Mouse (Mus musculus) urinary bladder, postnatal 4 days (tissue): Measurements from ENCODE around the gene Zfp551.

ENCODE experiments used
- DNase-seq, 2 experiments: peaks; one replicate each; pipeline ENCODE4 v3.0.0; 2021 to 2022; ENCODE audit warnings: low spot score in 2 of 2

Zfp551 gene

DNA sequence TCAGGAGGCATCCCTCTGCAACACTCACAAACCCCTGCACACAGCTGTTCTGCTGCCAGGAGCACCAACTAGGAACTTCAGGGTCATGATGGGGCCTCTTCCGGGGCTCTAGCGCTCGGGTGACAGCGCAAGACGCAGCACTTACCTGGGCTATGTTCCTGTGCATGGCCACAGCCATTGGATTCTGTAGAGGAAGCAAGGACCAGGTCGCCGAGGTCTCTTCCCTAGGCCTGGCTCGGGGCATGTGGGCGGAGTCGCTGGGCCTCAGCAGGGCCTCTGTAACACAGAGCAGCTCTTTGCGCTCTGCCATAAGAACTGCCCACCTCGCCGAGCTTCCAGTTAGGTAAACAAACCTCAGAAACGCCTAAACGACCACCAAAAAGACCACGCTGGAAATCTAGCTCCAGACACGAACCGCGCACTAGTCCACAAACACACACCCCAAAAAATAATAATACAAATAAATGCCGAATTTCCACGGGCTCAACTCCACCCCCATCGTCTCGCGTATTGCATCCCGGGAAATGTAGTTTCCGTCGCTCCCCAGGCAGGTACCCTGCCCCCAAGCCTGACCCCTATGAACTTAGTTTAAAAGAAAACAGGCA lies at the start of gene Zfp551:
Zfp551 (minus strand) TSS at position 507 of the 605 bp plus-strand sequence.
- peak; percentile 33 to 66 for DNase-seq

DNA sequence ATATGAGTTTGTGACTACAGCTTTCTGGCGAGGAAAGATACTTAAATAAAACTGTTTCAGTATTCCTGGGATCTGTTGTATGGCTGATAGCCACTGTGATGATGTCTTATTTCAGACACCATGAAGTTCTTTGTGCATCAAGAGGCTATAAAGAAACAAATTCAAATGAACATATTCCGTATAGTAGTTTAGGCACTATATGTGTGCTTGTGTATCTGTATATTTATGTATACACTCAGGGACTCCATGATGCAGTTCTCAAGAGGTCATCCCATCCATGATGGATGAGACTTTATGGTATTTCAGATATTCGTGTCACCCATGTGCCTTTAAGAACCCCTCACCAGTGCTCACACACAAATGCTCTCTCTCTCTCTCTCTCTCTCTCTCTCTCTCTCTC lies 304 bp upstream of the Zfp551 start:
- no peak for DNase-seq

DNA sequence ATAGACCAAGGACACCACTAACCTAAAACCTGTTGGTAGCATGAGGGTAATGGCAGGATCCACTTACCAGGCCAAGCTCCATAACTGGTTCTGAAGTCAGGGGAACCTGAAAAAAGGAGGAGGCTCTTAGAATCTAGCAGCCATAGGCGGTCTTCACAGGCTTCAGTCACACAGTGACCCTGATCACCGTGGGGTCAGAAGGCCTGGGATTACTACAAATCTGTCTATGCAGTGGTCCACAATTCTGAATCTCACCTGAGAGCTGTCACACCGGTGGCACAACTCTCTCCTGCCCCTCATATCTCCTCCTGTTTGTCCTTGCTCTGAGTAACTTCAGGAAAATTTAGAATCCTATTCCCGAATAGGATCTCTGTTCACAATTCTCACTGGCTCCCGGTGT lies 810 bp downstream of the Zfp551 start:
- no peak for DNase-seq

DNA sequence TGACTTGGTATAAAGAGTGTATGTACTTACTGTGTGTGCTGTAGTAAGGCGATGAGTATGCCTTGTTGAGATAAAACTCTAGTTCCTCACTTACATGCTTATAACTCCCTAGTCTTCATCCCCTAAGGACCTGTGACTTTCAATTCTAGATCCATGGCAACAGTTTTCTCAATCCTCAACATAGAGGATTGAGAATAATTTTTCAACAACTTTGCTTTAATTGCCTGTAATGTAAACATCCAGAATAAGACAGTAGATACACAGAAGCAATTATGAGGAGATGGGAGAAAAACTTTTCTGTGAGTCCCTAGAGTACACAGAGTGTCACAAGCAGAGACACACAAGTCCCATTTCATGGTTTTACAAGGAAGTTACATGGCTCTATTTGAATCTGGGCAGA lies 53.4 kb downstream of the Zfp551 start, which contains the start of gene Vmn1r84:
Vmn1r84 (minus strand) TSS at position 101 of the 400 bp plus-strand sequence.
- DNase-seq = no peak
